Mouse (Mus musculus) ES-Bruce4 (cell line): Measurements from ENCODE around the gene Ehmt1. TPM values are rescaled to one million over a fixed set of nuclear protein-coding genes. Genes with fewer than 3 reads are reported as not detected.
A peak's percentile ranks its signal among the peaks of the same experiment; 100 is the strongest.

ENCODE experiments used
- H3K27ac ChIP-seq: 2 replicates; pipeline ENCODE4 v1.5.1; 2012; ENCODE audit warnings: low read length, inconsistent platforms; ENCODE audit not compliant: insufficient read depth
- H3K27me3 ChIP-seq: 2 replicates; pipeline ENCODE4 v1.6.1; 2012; ENCODE audit warnings: mild to moderate bottlenecking, low read length, inconsistent platforms; ENCODE audit not compliant: control insufficient read depth, poor library complexity, insufficient read depth, severe bottlenecking
- H3K36me3 ChIP-seq: 2 replicates; pipeline ENCODE4 v1.6.1; 2012; ENCODE audit warnings: inconsistent platforms, mild to moderate bottlenecking, low read length, moderate library complexity; ENCODE audit not compliant: control insufficient read depth, poor library complexity, insufficient read depth, severe bottlenecking
- H3K4me1 ChIP-seq: one replicate; pipeline ENCODE4 v1.8.1; 2011; ENCODE audit warnings: low read length; ENCODE audit not compliant: control insufficient read depth, insufficient read depth
- H3K4me3 ChIP-seq: 2 replicates; pipeline ENCODE4 v1.5.1; 2011; ENCODE audit warnings: low read depth, mild to moderate bottlenecking, low read length
- H3K9ac ChIP-seq: 2 replicates; pipeline ENCODE4 v1.6.1; 2012; ENCODE audit warnings: low read depth, mild to moderate bottlenecking, inconsistent platforms; ENCODE audit not compliant: poor library complexity, severe bottlenecking
- H3K9me3 ChIP-seq: replicated peaks from 2 replicates; pipeline ENCODE4 v1.6.1; 2012; ENCODE audit warnings: mild to moderate bottlenecking, low read length, inconsistent platforms; ENCODE audit not compliant: control insufficient read depth, poor library complexity, insufficient read depth, severe bottlenecking
- CTCF ChIP-seq: IDR thresholded peaks from one replicate; pipeline ENCODE4 v1.8.1; 2011; ENCODE audit warnings: low read depth, low read length
- EP300 ChIP-seq: IDR thresholded peaks from 2 replicates; pipeline ENCODE4 v1.6.1; 2011; ENCODE audit warnings: low read depth, low read length; ENCODE audit not compliant: insufficient read depth
- POLR2A ChIP-seq: IDR thresholded peaks from one replicate; pipeline ENCODE4 v1.8.1; 2011; ENCODE audit warnings: low read length; ENCODE audit not compliant: insufficient read depth
- polyA plus RNA-seq: library from polyadenylated mRNA; stranded (reverse); fragments of >200 nt; gene quantifications from 2 replicates; pipeline ENCODE4 v1.2.4, GENCODE M21; 2011; ENCODE audit warnings: low read depth; ENCODE audit not compliant: missing spikeins, insufficient read depth, insufficient read length

Ehmt1 gene
- polyA plus RNA-seq, 1 experiment: 94.1 TPM

GRCm38 (mm10) chr2:24807036-24807435, 112.4 kb downstream of the Ehmt1 start:
- H3K4me1 ChIP-seq: no peaks in the 10 kb centered on the region
- TF ChIP-seq POLR2A: no peak
- TF ChIP-seq EP300: no peak
- no peak for TF ChIP-seq CTCF
- H3K27ac ChIP-seq: no peak overlapping the region
- H3K9ac ChIP-seq: no peak overlapping the region
- peaks cover 17% of the 10 kb centered on the region for H3K36me3 ChIP-seq
- no peaks in the 10 kb centered on the region for H3K9me3 ChIP-seq
- no peak overlapping the region for H3K4me3 ChIP-seq
- no peaks in the 10 kb centered on the region for H3K27me3 ChIP-seq

- Histone ChIP-seq H3K27ac (no peak overlapping the region), H3K4me3 (no peak overlapping the region), H3K4me1 (no peaks in the 10 kb centered on the region), H3K9me3 (no peaks in the 10 kb centered on the region), H3K36me3 (peaks cover 26% of the 10 kb centered on the region), H3K9ac (no peak overlapping the region), H3K27me3 (no peaks in the 10 kb centered on the region)
- TF ChIP-seq CTCF: no peak
- no peak for TF ChIP-seq POLR2A
Observed at GRCm38 (mm10) chr2:24806143-24806542, 113.3 kb downstream of the Ehmt1 start.

GRCm38 (mm10) chr2:24805621-24806020, 113.8 kb downstream of the Ehmt1 start:
- Histone ChIP-seq H3K4me1 (no peaks in the 10 kb centered on the region), H3K4me3 (no peak overlapping the region), H3K9me3 (no peaks in the 10 kb centered on the region), H3K36me3 (peaks cover 28% of the 10 kb centered on the region), H3K27ac (no peak overlapping the region), H3K9ac (no peak overlapping the region), H3K27me3 (no peaks in the 10 kb centered on the region)
- TF ChIP-seq EP300 (no peak), CTCF (no peak), POLR2A (no peak)

- Histone ChIP-seq H3K4me1 (no peaks in the 10 kb centered on the region), H3K27me3 (no peaks in the 10 kb centered on the region), H3K36me3 (peaks cover 23% of the 10 kb centered on the region), H3K9ac (no peak overlapping the region), H3K27ac (no peak overlapping the region), H3K9me3 (no peaks in the 10 kb centered on the region), H3K4me3 (no peak overlapping the region)
- TF ChIP-seq CTCF (no peak), POLR2A (no peak), EP300 (no peak)
Observed at GRCm38 (mm10) chr2:24796833-24797457, 122.5 kb downstream of the Ehmt1 start.

DNA sequence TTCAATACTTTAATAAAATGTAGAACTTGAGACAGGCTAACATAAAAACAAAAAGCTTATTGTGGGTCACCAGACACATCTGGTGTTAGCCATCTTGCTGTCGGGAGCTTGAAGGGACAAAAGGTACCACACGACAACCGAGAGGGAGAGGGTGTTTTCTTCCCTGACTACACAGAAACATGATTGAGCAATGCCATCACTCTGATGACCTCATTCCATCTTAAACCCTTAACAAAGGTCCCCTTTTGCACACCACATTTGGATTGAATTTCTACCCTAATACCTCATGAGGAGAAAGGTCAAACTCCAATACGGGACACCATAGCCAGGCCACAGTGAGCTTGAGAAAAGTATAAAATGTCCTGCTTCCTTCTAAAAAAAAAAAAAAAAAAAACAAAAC, 132.2 kb downstream of the Ehmt1 start:
- Histone ChIP-seq H3K36me3 (peaks cover 13% of the 10 kb centered on the region), H3K27me3 (no peaks in the 10 kb centered on the region), H3K4me3 (no peak overlapping the region), H3K9me3 (no peaks in the 10 kb centered on the region), H3K9ac (no peak overlapping the region), H3K4me1 (no peaks in the 10 kb centered on the region), H3K27ac (no peak overlapping the region)
- no peak for TF ChIP-seq POLR2A
- TF ChIP-seq CTCF: no peak
- no peak for TF ChIP-seq EP300

DNA sequence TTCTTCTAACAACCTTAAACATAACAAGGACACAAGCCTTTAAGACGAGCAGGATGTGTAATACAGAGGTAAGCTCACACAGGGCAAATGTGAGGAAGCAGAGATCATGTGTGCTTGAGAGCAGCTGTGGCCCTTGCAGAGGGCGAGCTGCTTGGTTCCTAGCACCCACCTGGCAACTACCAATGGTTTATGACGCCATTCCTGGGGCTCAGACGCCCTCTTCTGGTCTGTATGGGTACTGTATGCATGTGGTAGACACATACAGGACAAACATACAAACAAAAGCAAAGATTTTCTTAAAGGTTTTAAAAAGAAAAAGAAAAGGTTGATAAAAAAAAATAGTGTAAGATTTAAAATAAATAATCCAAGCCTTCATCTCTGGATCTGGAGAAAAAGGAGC, 138.2 kb downstream of the Ehmt1 start:
- H3K36me3 ChIP-seq: no peaks in the 10 kb centered on the region
- H3K27me3 ChIP-seq: no peaks in the 10 kb centered on the region
- H3K4me1 ChIP-seq: no peaks in the 10 kb centered on the region
- no peaks in the 10 kb centered on the region for H3K9me3 ChIP-seq
- no peak overlapping the region for H3K4me3 ChIP-seq
- TF ChIP-seq CTCF (peak; percentile 50), EP300 (no peak), POLR2A (no peak)
- no peak overlapping the region for H3K9ac ChIP-seq
- no peak overlapping the region for H3K27ac ChIP-seq

DNA sequence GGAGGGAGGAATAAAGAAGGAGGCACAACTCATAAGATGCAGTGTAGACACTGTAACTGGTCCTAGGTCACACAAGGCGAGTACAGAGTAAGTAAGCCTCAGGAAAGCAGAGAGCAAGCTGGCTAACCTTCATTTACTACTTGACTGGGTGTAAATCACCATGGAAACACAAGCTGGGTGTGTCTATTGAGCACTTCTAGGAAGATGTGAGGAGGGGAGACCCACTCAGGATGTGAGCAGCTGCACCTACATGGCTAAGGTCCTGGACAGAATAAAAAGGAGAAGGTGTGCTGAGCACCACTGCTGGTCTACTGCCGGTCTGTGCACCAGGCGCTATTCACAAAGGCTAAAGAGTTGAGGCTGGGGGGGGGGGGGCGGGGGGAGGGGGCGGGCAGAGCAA, 142.6 kb downstream of the Ehmt1 start:
- no peak overlapping the region for H3K4me3 ChIP-seq
- no peaks in the 10 kb centered on the region for H3K36me3 ChIP-seq
- H3K4me1 ChIP-seq: no peaks in the 10 kb centered on the region
- no peak overlapping the region for H3K9ac ChIP-seq
- no peaks in the 10 kb centered on the region for H3K9me3 ChIP-seq
- TF ChIP-seq CTCF: no peak
- no peak for TF ChIP-seq POLR2A
- H3K27ac ChIP-seq: no peak overlapping the region
- H3K27me3 ChIP-seq: no peaks in the 10 kb centered on the region
